Mouse (Mus musculus) c-Kit-negative CD71-positive TER-119-positive erythroid progenitor cells, embryonic 14.5 days (primary cell): Measurements from ENCODE around the gene Prkx.

ENCODE experiments used
- DNase-seq: peaks from one replicate; pipeline ENCODE4 v3.0.0-alpha.2; 2013; ENCODE audit warnings: low read depth, low spot score

The Prkx gene

DNA sequence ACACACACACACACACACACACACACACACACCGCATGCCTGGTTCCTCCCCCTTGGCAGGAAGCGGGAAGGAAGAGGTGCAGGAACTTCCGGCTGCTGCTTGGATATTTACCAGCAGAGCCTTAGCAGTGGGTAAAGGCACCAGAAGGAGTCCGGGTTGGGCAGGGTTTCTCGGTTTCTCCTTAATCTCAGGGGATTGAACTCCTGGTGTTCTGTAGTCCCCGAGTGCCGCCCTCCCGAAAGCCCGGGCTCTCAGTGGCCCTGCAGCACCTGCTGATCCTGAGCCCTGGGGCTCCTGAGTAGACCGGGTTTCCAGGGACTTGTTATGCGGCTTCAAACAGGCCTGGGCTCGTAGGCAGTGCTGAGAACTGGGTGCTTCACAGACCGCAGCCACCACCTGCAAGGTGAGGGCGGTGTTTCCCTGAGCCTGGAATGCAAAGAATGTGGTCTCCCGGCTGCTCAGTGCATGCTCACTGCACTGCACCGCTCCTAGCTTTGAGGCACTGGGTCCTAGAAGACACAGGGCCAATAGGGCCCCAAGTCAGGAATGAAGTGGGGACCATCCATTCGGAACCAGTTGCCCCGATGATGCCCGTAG is at the start of gene Prkx:
TSS of gene Prkx (minus strand) at position 41 of the 598 bp plus-strand sequence.
- no peak for DNase-seq

DNA sequence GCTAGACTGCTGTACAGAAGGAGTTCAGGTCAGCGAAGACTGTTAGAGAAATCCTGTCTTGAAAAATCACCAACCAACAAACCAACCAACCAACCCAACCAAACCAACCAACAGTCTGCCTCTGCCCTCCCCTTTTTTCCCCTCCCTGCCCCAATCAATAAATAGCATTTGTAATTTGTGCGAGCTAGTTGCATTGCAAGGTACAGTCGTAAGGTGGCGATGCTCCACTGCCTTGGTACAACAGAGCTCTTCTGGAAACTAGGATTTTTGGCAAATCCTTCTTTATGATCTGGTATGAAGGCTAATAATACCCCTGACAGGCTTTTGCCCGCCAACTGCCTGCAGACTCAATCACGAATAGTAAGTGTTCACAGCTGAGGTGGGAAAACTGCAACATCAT is 16.0 kb upstream of the Prkx start:
- DNase-seq, result no peak

DNA sequence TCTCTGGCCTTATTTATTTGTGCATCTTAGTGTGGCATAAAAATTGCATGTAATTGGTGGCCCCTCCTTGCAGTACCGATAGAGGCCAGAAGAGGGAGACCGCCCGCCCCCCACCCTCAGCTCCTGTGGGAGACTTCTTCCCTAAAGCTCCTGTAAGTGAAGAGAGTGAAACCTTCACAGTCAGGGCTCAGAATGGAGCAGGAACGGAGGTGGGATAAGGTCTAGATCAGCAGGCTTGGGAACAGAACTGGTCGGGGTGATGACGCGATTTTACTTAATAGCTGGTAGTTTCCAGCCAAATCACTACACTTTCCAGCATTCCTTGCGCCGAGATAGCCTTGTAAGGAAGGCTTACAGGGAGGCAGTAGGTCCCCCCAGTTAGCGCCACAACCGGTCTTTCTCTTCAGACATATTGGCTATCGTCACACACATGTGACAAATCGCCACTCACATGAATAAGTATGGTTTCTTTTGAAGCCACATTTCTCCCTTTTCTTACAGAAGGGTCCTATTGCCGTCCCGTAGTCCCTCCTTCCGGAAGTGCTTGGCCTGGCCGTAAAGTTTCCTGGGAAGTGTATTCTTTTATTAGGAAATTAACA is 14.6 kb upstream of the Prkx start:
- no peak for DNase-seq

DNA sequence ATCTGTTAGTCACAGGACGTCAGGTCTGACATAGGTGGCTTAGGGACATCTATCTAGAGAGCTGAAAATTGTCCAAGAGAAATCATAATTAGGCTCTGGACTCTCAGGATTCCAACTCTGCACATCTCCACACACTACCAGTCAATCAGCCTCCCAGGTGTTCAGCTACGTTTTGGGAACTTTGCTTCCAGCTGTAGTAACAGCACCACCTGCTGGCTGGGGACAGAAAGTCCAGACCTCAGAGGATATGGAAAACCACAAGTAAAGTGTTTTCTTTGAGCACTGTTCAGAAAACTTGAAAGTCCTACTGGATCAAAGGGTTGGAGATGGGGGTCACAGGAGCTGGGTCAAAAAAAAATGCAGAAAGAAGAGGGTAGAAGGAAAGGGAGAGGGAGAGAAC is 12.5 kb upstream of the Prkx start:
- no peak for DNase-seq

DNA sequence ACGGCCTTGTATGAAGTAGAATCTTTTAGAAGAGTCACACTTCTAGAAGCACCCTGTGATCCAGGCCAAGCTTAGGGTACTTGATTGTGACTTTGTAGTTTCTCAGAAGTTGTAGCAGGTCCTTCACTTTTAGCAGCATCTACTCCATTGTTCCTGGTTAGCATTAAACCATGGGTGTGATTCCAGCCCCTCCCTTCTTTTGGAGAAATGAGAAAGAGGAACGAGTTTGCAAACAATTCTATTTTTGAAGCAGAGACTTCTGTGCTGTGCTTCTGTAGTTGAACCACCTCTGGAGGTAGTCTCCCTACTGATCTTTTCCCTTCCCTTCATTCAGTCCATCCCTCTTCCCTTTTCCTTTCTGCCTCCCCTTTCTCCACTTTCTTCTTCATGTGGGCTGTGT is 6.2 kb upstream of the Prkx start:
- DNase-seq, result no peak

DNA sequence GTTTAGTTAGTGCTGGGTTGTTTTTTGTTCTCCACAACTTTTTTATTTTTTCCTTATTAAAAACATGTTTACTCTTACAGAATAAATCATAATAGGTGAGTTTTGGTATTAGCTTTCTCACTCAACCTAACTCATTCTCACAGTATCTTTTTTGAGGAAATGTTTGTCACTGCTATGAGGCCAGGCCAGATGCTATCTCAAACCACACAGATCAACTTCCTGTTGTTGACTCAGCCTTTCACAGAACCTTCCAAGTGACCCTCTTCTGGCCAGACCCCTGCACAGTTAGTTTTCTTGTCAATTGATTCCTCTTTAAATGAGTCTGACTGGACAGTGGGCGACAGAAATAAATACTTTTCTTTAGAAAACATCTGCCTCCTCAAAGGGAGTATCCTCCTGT is 5.5 kb upstream of the Prkx start:
- DNase-seq, result no peak

DNA sequence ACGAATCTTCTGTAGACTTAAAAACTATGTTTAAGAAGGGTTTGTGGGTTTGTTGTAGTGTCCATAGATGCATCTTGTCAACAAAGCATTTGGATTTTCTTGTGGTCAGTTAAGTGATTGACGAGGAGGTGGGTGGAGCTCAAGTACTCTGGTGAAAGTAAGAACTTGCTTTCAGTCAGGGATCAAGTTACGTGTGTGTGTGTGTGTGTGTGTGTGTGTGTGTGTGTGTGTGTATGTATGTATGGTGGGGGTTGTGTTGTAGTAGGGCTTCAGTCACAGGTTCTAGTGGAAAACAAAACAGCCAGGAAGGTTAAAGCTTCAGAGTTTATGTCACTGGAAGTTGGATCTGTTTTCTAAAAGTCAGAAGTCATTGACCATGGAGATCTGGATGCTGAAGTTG is 3.5 kb upstream of the Prkx start:
- no peak for DNase-seq

DNA sequence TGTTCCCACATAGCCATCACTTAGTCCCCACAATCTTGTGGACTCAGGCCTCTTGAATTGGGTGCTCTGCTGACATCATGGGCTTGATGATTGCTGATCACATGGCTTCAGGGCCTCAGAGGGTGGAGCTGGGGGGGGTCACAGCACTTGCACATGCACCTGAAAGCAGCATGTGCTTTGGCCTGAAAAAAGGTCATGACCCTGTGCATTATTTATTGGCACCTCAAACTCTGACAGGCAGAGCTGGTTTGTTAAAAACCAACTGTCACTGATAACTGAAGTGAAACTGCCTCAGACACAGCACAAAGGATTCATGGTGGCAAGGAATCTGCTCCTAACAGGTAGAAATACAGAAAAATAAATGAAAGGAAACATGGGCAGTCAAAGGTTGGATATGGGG is 1.7 kb upstream of the Prkx start:
- no peak for DNase-seq

DNA sequence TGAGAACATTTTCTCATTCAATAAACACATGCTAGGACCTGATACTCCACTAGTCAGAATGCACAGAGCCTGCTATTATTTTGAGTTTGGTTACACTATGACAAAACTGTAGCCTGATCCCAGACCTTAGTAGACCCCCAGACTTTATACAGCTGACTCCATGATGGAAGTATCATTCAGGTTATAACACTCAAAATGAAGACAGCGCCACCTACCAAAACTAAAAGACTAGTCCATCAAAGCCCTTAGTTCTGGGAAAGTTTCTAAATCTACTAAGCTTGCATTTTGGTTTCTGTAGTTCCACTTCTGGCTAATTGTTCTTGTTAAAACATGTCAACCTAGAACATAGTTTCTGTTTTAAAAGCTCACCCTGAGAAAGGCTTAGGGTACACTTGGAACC is 838 bp upstream of the Prkx start:
- no peak for DNase-seq

DNA sequence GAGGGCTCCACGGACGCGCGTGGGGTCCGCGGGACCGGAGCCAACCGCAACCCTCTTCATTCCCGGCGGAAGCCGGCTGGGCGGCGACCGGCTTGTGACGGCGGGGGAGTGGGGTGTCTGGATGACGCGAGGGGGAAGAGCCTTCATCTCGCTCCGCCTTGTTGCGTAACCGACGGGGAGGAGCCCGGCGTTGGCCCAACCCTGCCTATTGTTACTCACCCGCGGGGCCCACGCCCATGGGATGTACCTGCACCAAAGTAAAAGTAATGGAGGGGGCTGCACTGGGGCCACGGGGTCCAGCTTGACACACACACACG is 262 bp downstream of the Prkx start:
- no peak for DNase-seq

DNA sequence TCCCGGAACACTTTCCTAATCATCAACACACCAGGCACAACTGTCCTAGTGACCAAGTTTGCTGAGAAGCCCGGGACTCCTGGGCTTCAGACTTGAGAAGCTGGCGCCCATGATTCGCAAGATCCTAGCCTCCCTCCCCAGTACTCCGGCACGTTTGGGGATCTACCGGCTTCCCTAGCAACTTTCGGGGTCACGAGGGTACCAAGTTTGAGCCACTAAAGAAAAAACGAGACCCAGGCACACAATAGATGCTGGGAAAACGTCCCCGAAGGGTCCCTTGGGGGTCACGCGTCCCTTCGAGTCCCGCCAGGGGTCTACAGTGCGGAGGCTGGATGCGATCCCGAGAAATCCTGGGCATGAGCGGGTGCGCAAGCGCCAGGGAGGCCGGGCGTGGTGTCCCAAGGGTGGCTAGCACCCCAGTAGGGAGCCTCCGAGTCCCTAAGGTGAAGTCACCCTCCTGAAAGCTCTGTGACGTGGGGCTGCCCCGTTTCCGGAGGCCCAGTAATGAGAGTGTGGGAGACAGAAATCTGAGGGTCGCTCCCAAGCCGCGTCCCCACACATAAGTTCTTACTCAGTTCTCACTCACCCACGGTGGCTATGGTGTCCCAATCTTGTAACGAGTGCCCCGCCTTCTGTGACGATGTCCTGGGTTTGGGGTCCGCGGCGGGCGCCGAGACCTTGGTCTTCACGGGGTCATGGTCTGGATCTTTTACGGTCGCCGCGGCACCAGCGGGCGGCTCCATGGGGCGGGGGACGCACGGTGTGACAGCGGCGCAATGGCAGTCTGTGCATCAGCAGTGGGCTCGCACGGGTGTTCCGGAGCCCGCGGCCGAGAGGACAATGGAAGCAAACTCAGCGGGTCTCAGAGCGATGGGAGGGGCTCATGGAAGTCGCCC is 868 bp downstream of the Prkx start:
- DNase-seq, result no peak

DNA sequence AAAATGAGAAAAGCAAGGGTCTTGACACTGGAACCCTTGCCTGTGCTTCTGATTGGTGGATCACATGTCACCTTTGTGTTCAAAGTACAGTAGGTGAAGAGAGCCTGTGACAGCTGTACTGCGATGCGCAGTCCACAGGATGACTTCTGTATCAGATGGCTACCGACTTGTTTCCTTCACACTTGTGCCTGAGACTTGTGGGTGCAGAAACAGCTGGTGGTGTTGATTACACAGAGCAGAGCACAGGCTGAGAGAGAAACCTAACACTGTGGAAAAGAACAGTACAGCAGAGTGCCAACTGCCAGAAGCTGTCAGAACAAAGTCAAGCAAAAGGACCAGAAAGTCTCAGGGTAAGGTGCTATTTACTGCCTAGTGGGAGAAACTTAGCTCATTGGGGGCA is 7.4 kb downstream of the Prkx start:
- DNase-seq, result no peak

DNA sequence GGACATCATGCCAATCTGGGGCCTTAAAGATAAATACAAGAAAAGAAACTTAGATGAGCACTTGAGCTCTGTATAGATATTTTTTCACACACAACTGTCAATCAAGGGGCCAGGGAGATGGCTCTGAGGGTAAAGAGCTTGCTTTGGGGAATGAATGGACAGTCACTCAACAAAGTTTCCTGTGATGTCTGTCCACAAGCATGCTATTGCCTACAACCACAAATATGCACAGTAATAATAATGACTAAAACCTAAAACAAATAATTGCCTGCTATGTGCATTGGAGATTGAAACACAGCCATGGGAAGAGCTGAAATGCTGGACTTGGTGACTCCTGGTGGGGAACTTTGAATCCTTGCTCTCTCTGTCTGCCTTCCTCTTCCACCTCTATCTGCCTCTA is 9.7 kb downstream of the Prkx start:
- DNase-seq, result no peak

DNA sequence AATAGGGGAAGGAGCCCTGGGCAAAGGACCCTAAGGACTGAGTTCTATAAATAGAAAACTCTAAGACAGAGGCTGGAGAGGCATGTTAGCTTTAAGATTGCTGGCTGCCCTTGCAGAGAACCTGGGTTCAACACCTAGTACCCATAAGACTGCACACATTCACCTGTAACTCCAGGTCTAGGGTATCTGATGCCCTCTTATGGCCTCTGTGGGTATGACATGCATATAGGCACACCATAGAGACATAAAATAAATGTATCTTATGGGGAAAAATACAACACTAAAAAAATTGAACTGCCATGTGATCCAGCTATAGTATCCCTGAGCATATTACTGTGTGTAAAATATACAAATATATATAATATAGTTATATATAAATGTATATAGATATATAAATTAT is 18.3 kb downstream of the Prkx start:
- no peak for DNase-seq

DNA sequence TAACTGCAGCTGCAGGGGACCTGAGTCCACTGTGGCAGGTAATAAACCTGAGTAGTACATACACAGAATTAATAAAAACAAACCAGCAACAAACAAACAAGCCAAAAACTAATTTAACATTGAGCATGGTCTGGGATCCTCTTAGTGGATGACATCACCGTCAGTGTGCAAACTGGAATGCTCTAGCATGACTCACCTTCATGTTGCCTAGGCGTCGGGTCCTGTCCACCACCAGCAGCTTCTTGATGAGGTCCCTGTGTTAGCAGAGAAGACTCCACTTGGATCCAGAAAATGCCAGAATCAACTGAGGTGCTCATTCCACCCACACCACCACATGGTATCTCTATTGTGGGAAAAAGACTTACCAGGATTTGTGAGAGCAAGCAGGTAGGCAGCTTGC is 30.9 kb downstream of the Prkx start:
- DNase-seq, result no peak

DNA sequence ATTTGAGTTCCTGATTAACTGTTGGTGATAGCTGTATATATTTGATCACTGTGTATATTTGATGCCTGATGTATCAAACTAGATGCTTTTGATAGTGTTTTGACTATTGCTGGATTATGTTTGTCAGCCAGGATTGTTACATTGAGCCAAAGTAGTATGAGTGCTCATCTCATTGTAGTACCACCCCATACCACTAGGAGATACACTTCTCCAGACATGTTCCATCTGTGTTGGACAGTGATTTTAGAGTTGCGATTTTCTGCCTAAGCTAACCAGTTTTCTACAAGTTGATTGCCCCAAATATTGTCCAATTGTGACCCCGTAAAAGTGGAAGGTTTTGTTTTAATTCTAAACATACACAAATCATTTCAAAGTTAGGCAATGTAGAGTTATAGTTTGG is 51.8 kb downstream of the Prkx start:
- no peak for DNase-seq

DNA sequence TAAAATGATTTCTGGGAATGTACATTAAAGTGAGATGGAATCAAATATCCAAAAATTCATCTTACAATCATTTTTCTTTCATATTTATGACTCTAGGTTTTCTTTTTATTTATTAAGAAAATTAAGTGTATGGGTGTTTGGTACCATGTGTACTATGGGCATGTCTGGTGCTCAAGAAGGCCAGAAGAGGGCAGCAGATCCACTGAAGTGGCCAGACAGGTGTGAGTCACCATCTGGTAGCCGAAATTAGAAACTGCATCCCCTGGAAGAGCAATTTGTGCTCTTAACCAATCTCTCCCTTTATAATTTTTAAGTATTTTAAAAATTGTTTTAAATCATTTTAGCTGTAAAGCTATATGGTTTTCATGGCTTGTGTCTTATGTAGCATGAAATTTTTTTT is 54.7 kb downstream of the Prkx start:
- no peak for DNase-seq

DNA sequence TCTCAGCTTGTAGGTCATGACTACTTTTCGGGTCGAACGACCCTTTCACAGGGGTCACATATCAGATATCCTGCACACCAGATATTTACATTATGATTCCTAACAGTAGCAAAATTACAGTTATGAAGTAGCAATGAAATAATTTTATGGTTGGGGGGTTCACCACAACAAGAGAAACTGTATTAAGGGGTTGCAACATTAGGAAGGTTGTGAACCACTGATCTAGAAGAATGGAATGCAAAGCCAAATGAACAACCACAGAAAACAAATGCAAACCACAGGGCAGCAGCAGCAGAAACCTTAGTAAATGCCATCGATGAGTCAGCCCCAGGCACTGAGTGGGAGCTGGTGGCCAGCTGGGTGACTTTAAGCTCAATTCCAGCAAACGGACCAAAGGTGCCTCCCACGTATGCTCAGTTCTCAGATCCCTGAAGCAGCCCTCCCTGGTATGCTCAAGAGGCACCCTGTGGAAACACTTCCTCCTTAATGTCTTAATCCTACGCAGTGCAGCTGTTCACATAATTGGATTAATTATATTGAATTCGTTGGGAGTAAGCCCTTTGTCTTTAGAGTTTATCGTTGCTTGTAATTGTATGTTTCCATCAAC is 62.0 kb downstream of the Prkx start:
- no peak for DNase-seq

DNA sequence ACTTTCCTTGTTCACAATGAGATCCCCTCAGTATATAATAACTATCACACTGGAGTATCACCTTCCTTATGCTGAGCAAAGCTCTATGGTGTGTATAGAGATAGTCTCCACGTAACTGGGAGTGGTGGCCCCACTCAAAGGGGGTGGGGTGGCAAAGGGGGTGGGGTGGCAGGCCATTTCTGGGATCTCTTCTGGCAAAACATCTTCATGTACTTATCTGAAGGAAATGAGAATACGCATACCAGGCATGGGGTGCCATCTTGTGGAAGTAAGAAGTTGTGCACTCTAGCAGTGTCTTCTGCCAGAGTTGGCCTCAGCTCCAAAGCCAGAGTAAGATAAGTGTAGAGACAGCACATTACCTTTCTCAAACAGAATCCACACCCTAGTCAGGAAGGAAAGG is 75.8 kb downstream of the Prkx start:
- DNase-seq, result no peak
